Mouse (Mus musculus): ENCODE measurements at regions not wholly inside any gene's neighbourhood (a gene's known extent, or its start where the extent isn't known, plus 50 kb on each side); places are given as distances from the start of the nearest gene placed in this dataset.

- DNase-seq (ENCODE audit: low spot score): peak; percentile 94
- no peaks in the 10 kb centered on the region for H3K4me1 ChIP-seq (ENCODE audit: insufficient read depth, low read depth, low read length)
- H3K36me3 ChIP-seq (ENCODE audit: insufficient read depth, low read length): no peaks in the 10 kb centered on the region
- H3K9ac ChIP-seq (replicated peaks; ENCODE audit: low read depth): no peak overlapping the region
- no peak overlapping the region for H3K4me2 ChIP-seq (replicated peaks; ENCODE audit: low read depth, low read length)
- 33% methylated on average over 12 of the region's 12 CpGs for WGBS
- no peak overlapping the region for H3K4me3 ChIP-seq (ENCODE audit: low read depth, low read length)
- peak overlapping the region; percentile 63 for H3K27ac ChIP-seq (ENCODE audit: low read length)
- H3K9me3 ChIP-seq (ENCODE audit: low read length): no peaks in the 10 kb centered on the region
- H3K27me3 ChIP-seq (replicated peaks; ENCODE audit: insufficient read depth, low read length): no peaks in the 10 kb centered on the region
- TF ChIP-seq CTCF (IDR thresholded peaks at IDR 0.05): no peak
- peak; percentile 78; the same call in 1 of the 2 replicates for TF ChIP-seq EP300 (IDR thresholded peaks at IDR 0.05)
- peak; percentile 90 for ATAC-seq
Observed at GRCm38 (mm10) chr11:31821479-31822411, 50.3 kb upstream of the Cpeb4 start.

Data from lung, postnatal 0 days (tissue).